Mouse (Mus musculus): ENCODE results near the gene Hoxa2. TPM values are rescaled to one million over a fixed set of nuclear protein-coding genes. Genes with fewer than 3 reads are reported as not detected.
A peak's percentile ranks its signal among the peaks of the same experiment; 100 is the strongest.

The Hoxa2 gene
- total RNA-seq, 4 experiments from 2014 or later: 0.20 to 0.34 (median 0.22) TPM; not detected in 1

- no peak for DNase-seq (ENCODE audit: low spot score)
These were observed 37.9 kb upstream of the Hoxa2 start for GRCm38 (mm10) chr6:52202362-52203120.

- no peak for DNase-seq (ENCODE audit: low spot score)
These were observed 36.6 kb upstream of the Hoxa2 start for GRCm38 (mm10) chr6:52201269-52201668.

GRCm38 (mm10) chr6:52200751-52201250, 36.2 kb upstream of the Hoxa2 start:
- DNase-seq (ENCODE audit: low spot score): no peak

GRCm38 (mm10) chr6:52200073-52200750, 35.6 kb upstream of the Hoxa2 start:
- no peak for DNase-seq (ENCODE audit: low spot score)

- DNase-seq (ENCODE audit: low spot score): peak; percentile 47
These were observed 32.6 kb upstream of the Hoxa2 start for GRCm38 (mm10) chr6:52197271-52197670.

GRCm38 (mm10) chr6:52196811-52197210, 32.2 kb upstream of the Hoxa2 start:
- no peak for DNase-seq (ENCODE audit: low spot score)

- DNase-seq (ENCODE audit: low spot score): no peak
These were observed 30.1 kb upstream of the Hoxa2 start for GRCm38 (mm10) chr6:52194690-52195089.

- peak; percentile 65 for DNase-seq (ENCODE audit: low spot score)
These were observed 27.4 kb upstream of the Hoxa2 start for GRCm38 (mm10) chr6:52191860-52192550.

- no peak for DNase-seq (ENCODE audit: low spot score)
These were observed 26.5 kb upstream of the Hoxa2 start, which contains the start of gene Hoxa4 for GRCm38 (mm10) chr6:52190906-52191810. Gene Hoxa4 (minus strand): TSS chr6:52191753.

- DNase-seq (ENCODE audit: low spot score): no peak
These were observed 25.8 kb upstream of the Hoxa2 start for GRCm38 (mm10) chr6:52190410-52190809.

- DNase-seq (ENCODE audit: low spot score): no peak
These were observed 25.3 kb upstream of the Hoxa2 start for GRCm38 (mm10) chr6:52189909-52190308.

GRCm38 (mm10) chr6:52189172-52189591, 24.6 kb upstream of the Hoxa2 start:
- DNase-seq (ENCODE audit: low spot score): no peak

- no peak for DNase-seq (ENCODE audit: low spot score)
These were observed 21.9 kb upstream of the Hoxa2 start for GRCm38 (mm10) chr6:52186500-52186899.

- DNase-seq (ENCODE audit: low spot score): no peak
These were observed 21.2 kb upstream of the Hoxa2 start for GRCm38 (mm10) chr6:52185834-52186233.

GRCm38 (mm10) chr6:52185222-52185621, 20.6 kb upstream of the Hoxa2 start:
- DNase-seq (ENCODE audit: low spot score): no peak

GRCm38 (mm10) chr6:52184668-52185067, 20.0 kb upstream of the Hoxa2 start:
- DNase-seq (ENCODE audit: low spot score): no peak

- no peak for DNase-seq (ENCODE audit: low spot score)
These were observed 18.9 kb upstream of the Hoxa2 start for GRCm38 (mm10) chr6:52183311-52184080.

GRCm38 (mm10) chr6:52182793-52183192, 18.2 kb upstream of the Hoxa2 start:
- no peak for DNase-seq (ENCODE audit: low spot score)

- no peak for DNase-seq (ENCODE audit: low spot score)
These were observed 17.4 kb upstream of the Hoxa2 start for GRCm38 (mm10) chr6:52182030-52182429.

- DNase-seq (ENCODE audit: low spot score): no peak
These were observed 16.1 kb upstream of the Hoxa2 start for GRCm38 (mm10) chr6:52180726-52181125.
